Mouse (Mus musculus): ENCODE data around the gene Prpf18.
"Not testable (repeated sequence)": the region's sequence is repeated elsewhere in the genome, so short reads cannot be mapped to it uniquely, and the experiment has no call there.

The Prpf18 gene

GRCm38 (mm10) chr2:4651500-4652285, at the start of gene Prpf18:
TSS of gene Prpf18 (minus strand) at chr2:4652113.
- peak; percentile 85 to 89 for DNase-seq (ENCODE audit: low spot score in 2 of 2)

GRCm38 (mm10) chr2:4679886-4680285, 28.0 kb upstream of the Prpf18 start:
- DNase-seq (ENCODE audit: low spot score in 2 of 2) = no peak

- DNase-seq (ENCODE audit: low spot score in 2 of 2) = no peak
Measured at GRCm38 (mm10) chr2:4671636-4672035, 19.7 kb upstream of the Prpf18 start.

- no peak for DNase-seq (ENCODE audit: low spot score in 2 of 2)
Measured at GRCm38 (mm10) chr2:4669701-4670100, 17.8 kb upstream of the Prpf18 start.

GRCm38 (mm10) chr2:4668626-4669025, 16.7 kb upstream of the Prpf18 start:
- DNase-seq (ENCODE audit: low spot score in 2 of 2) = no peak

- no peak for DNase-seq (ENCODE audit: low spot score in 2 of 2)
Measured at GRCm38 (mm10) chr2:4660677-4661076, 8.8 kb upstream of the Prpf18 start.

GRCm38 (mm10) chr2:4649646-4650045, 2.3 kb downstream of the Prpf18 start:
- DNase-seq (ENCODE audit: low spot score in 2 of 2) = no peak

- DNase-seq (ENCODE audit: low spot score in 2 of 2) = no peak
Measured at GRCm38 (mm10) chr2:4648094-4648493, 3.8 kb downstream of the Prpf18 start.

- DNase-seq (ENCODE audit: low spot score in 2 of 2) = no peak
Measured at GRCm38 (mm10) chr2:4645066-4645465, 6.8 kb downstream of the Prpf18 start.

GRCm38 (mm10) chr2:4638189-4638588, 13.7 kb downstream of the Prpf18 start:
- no peak for DNase-seq (ENCODE audit: low spot score in 2 of 2)

GRCm38 (mm10) chr2:4636656-4637055, 15.3 kb downstream of the Prpf18 start:
- DNase-seq (ENCODE audit: low spot score in 2 of 2) = no peak

GRCm38 (mm10) chr2:4635804-4636203, 16.1 kb downstream of the Prpf18 start:
- DNase-seq (ENCODE audit: low spot score in 2 of 2) = no peak

- no peak for DNase-seq (ENCODE audit: low spot score in 2 of 2)
Measured at GRCm38 (mm10) chr2:4630197-4630835, 21.6 kb downstream of the Prpf18 start.

- DNase-seq (ENCODE audit: low spot score in 2 of 2) = no peak
Measured at GRCm38 (mm10) chr2:4629470-4629869, 22.4 kb downstream of the Prpf18 start.

- DNase-seq (ENCODE audit: low spot score in 2 of 2) = no peak
Measured at GRCm38 (mm10) chr2:4628920-4629319, 23.0 kb downstream of the Prpf18 start.

- DNase-seq (ENCODE audit: low spot score in 2 of 2) = no peak
Measured at GRCm38 (mm10) chr2:4626911-4627310, 25.0 kb downstream of the Prpf18 start.

GRCm38 (mm10) chr2:4621471-4621985, 30.4 kb downstream of the Prpf18 start:
- DNase-seq (ENCODE audit: low spot score in 2 of 2) = no peak

- no peak for DNase-seq (ENCODE audit: low spot score in 2 of 2)
Measured at GRCm38 (mm10) chr2:4620640-4621401, 31.1 kb downstream of the Prpf18 start.

GRCm38 (mm10) chr2:4619893-4620593, 31.9 kb downstream of the Prpf18 start:
- DNase-seq (ENCODE audit: low spot score in 2 of 2) = peak; percentile 11 to 27

- DNase-seq (ENCODE audit: low spot score in 2 of 2) = not testable (repeated sequence)
Measured at GRCm38 (mm10) chr2:4619126-4619525, 32.8 kb downstream of the Prpf18 start.

- no peak for DNase-seq (ENCODE audit: low spot score in 2 of 2)
Measured at GRCm38 (mm10) chr2:4616995-4617394, 34.9 kb downstream of the Prpf18 start.
